Mouse (Mus musculus) left cerebral cortex, adult 2 months (tissue): ENCODE data around the gene Gm5622. TPM values are rescaled to one million over a fixed set of nuclear protein-coding genes. Genes with fewer than 3 reads are reported as not detected.
"Not testable (repeated sequence)": the region's sequence is repeated elsewhere in the genome, so short reads cannot be mapped to it uniquely, and the experiment has no call there.

Experiments
- DNase-seq, 2 experiments: peaks; one replicate each; pipeline ENCODE4 v3.0.0; 2021 to 2022; ENCODE audit warnings: low spot score in 2 of 2, mixed read lengths in 1 of 2; ENCODE audit errors: extremely low spot score in 1 of 2
- H3K27ac ChIP-seq: fragments of 200-600 bp; 2 replicates; pipeline ENCODE4 v1.8.1; 2022
- H3K4me3 ChIP-seq: fragments of 200-600 bp; 2 replicates; pipeline ENCODE4 v1.8.1; 2022
- CTCF ChIP-seq: fragments of 200-600 bp; IDR thresholded peaks from 2 replicates; pipeline ENCODE4 v1.8.1; 2022; ENCODE audit warnings: antibody characterized with exemption, mild to moderate bottlenecking, moderate library complexity
- intact Hi-C: fragments of 180-260 bp; cut with DNase I; formaldehyde crosslinking; loops from one replicate; pipeline ENCODE4 v1.15.1; 2025
- long read RNA-seq, 2 experiments: library from polyadenylated mRNA; stranded (forward); transcript quantifications; one replicate each; pipeline ENCODE4 v2.0.0; 2021; ENCODE audit warnings: borderline mapping rate in 2 of 2
- total RNA-seq, 2 experiments: library from RNA; stranded (reverse); gene quantifications; 2 replicates each; pipeline ENCODE4 v1.2.3; 2021

Gm5622 gene
- total RNA-seq = not detected
- long read RNA-seq, experiment 1 = 0 reads
- long read RNA-seq, experiment 2 = 0 reads

GRCm38 (mm10) chr14:51552490-51552889 lies at the start of gene Gm5622:
Gene Gm5622, plus strand, starts transcription at chr14:51552790.
- intact Hi-C loops = no loop called here
- no peak for TF ChIP-seq CTCF

GRCm38 (mm10) chr14:51507416-51507815 lies 45.2 kb upstream of the Gm5622 start:
- Histone ChIP-seq H3K4me3 (no peak overlapping the region), H3K27ac (no peak overlapping the region)
- no peak for DNase-seq
- no peak for TF ChIP-seq CTCF
- intact Hi-C loops = no loop called here

More at GRCm38 (mm10) chr14:51552490-51552889, at the start of gene Gm5622:
- no peak for DNase-seq
- H3K27ac ChIP-seq = no peak within 1 kb of the TSS
- no peak within 1 kb of the TSS for H3K4me3 ChIP-seq

- H3K27ac ChIP-seq, intact Hi-C loops: not testable (repeated sequence)
Observed at GRCm38 (mm10) chr14:51573963-51574362, 21.4 kb downstream of the Gm5622 start, which contains the start of gene Gm17175. Gene Gm17175, minus strand, starts transcription at chr14:51574063.

GRCm38 (mm10) chr14:51592039-51592438 lies 39.4 kb downstream of the Gm5622 start, which contains the start of gene Gm17174:
Gene Gm17174, minus strand, starts transcription at chr14:51592139.
- H3K4me3 ChIP-seq, intact Hi-C loops, H3K27ac ChIP-seq, DNase-seq: not testable (repeated sequence)

More at GRCm38 (mm10) chr14:51573963-51574362, 21.4 kb downstream of the Gm5622 start, which contains the start of gene Gm17175:
- not testable (repeated sequence) for H3K4me3 ChIP-seq, DNase-seq

GRCm38 (mm10) chr14:51611210-51611609 lies 58.6 kb downstream of the Gm5622 start, which contains the start of gene Gm17078:
Gene Gm17078, minus strand, starts transcription at chr14:51611310.
- H3K27ac ChIP-seq = no peak within 1 kb of the TSS
- H3K4me3 ChIP-seq = no peak within 1 kb of the TSS
- no peak for DNase-seq
- intact Hi-C loops = no loop called here
- TF ChIP-seq CTCF = no peak

GRCm38 (mm10) chr14:51632426-51632825 lies 79.8 kb downstream of the Gm5622 start:
- intact Hi-C loops, H3K4me3 ChIP-seq, H3K27ac ChIP-seq: not testable (repeated sequence)
- peak; percentile 12 to 18 for DNase-seq

GRCm38 (mm10) chr14:51635566-51635965 lies 83.0 kb downstream of the Gm5622 start, which contains the start of gene Gm4181:
Gene Gm4181, minus strand, starts transcription at chr14:51635666.
- intact Hi-C loops, DNase-seq, H3K27ac ChIP-seq, H3K4me3 ChIP-seq: not testable (repeated sequence)

- intact Hi-C loops = no loop called here
- no peak for TF ChIP-seq CTCF
- Histone ChIP-seq H3K4me3 (no peak overlapping the region), H3K27ac (no peak overlapping the region)
- no peak for DNase-seq
Observed at GRCm38 (mm10) chr14:51677269-51677668, 124.7 kb downstream of the Gm5622 start.

GRCm38 (mm10) chr14:51695368-51695767 lies 142.8 kb downstream of the Gm5622 start, which contains the start of gene Gm17079:
Gene Gm17079, minus strand, starts transcription at chr14:51695468.
- intact Hi-C loops, DNase-seq, H3K27ac ChIP-seq, H3K4me3 ChIP-seq: not testable (repeated sequence)

Other genes with a start within 250 kb of the Gm5622 start
- not detected for gene Gm7247, start 191.0 kb upstream of the Gm5622 start, total RNA-seq
- gene Vmn2r88, start 142.0 kb upstream of the Gm5622 start, total RNA-seq = not detected
- gene Vmn2r89, start 100.9 kb upstream of the Gm5622 start, total RNA-seq = not detected
- gene Gm17175, start 21.3 kb downstream of the Gm5622 start, total RNA-seq = not detected
- not detected for gene Gm17174, start 39.3 kb downstream of the Gm5622 start, total RNA-seq
- not detected for gene Gm17078, start 58.5 kb downstream of the Gm5622 start, total RNA-seq
- not detected for gene Gm4181, start 82.9 kb downstream of the Gm5622 start, total RNA-seq
- not detected for gene Gm17079, start 142.7 kb downstream of the Gm5622 start, total RNA-seq
- gene Gm5800, start 164.4 kb downstream of the Gm5622 start, total RNA-seq = not detected
- gene Ang4, start 220.8 kb downstream of the Gm5622 start, total RNA-seq = not detected
- not detected for gene AY358078, start 247.3 kb downstream of the Gm5622 start, total RNA-seq